Mouse (Mus musculus) neural tube, embryonic 15.5 days (tissue): ENCODE data around the gene March8. TPM values are rescaled to one million over a fixed set of nuclear protein-coding genes. Genes with fewer than 3 reads are reported as not detected.

Experiments
- ATAC-seq: fragments of 200-750 bp; cut with Nextera tagmentation; 2 replicates; pipeline ENCODE4 v1.8.0; 2017; ENCODE audit warnings: mild to moderate bottlenecking, moderate TSS enrichment, moderate library complexity; ENCODE audit not compliant: low FRiP score
- H3K27ac ChIP-seq: fragments of 300-500 bp; sonication (generic); replicated peaks from 2 replicates; pipeline ENCODE4 v1.5.1; 2015; ENCODE audit warnings: mild to moderate bottlenecking, inconsistent platforms
- H3K27me3 ChIP-seq: fragments of 300-500 bp; sonication (generic); replicated peaks from 2 replicates; pipeline ENCODE4 v1.6.1; 2015; ENCODE audit warnings: inconsistent platforms
- H3K36me3 ChIP-seq: fragments of 300-500 bp; sonication (generic); 2 replicates; pipeline ENCODE4 v1.6.1; 2015; ENCODE audit warnings: inconsistent platforms
- H3K4me1 ChIP-seq: fragments of 300-500 bp; sonication (generic); 2 replicates; pipeline ENCODE4 v1.6.1; 2015; ENCODE audit warnings: inconsistent platforms
- H3K4me2 ChIP-seq: fragments of 300-500 bp; sonication (generic); 2 replicates; pipeline ENCODE4 v1.6.1; 2015; ENCODE audit warnings: inconsistent platforms, mild to moderate bottlenecking, moderate library complexity
- H3K4me3 ChIP-seq: fragments of 300-500 bp; sonication (generic); replicated peaks from 2 replicates; pipeline ENCODE4 v1.5.1; 2015; ENCODE audit warnings: mild to moderate bottlenecking, inconsistent platforms
- H3K9ac ChIP-seq: fragments of 300-500 bp; sonication (generic); replicated peaks from 2 replicates; pipeline ENCODE4 v1.6.1; 2015; ENCODE audit warnings: mild to moderate bottlenecking, inconsistent platforms
- H3K9me3 ChIP-seq: fragments of 300-500 bp; sonication (generic); replicated peaks from 2 replicates; pipeline ENCODE4 v1.6.1; 2016; ENCODE audit warnings: inconsistent platforms
- WGBS: fragments of 180-500 bp; shearing (Covaris S2); methylation state at CpG from one replicate; pipeline ENCODE4 v1.1.7; 2015; ENCODE audit warnings: mixed read lengths; 5-methylcytosine and 5-hydroxymethylcytosine counted together
- polyA plus RNA-seq: library from polyadenylated mRNA; unstranded; fragments of >200 nt; fragmentation: Nextera tagmentation; extraction: Ambion mirVana; gene quantifications from 2 replicates; pipeline ENCODE4 v1.2.1, GENCODE M21; 2015

The March8 gene
- polyA plus RNA-seq, 1 experiment from 2014 or later, result 56.0 TPM

DNA sequence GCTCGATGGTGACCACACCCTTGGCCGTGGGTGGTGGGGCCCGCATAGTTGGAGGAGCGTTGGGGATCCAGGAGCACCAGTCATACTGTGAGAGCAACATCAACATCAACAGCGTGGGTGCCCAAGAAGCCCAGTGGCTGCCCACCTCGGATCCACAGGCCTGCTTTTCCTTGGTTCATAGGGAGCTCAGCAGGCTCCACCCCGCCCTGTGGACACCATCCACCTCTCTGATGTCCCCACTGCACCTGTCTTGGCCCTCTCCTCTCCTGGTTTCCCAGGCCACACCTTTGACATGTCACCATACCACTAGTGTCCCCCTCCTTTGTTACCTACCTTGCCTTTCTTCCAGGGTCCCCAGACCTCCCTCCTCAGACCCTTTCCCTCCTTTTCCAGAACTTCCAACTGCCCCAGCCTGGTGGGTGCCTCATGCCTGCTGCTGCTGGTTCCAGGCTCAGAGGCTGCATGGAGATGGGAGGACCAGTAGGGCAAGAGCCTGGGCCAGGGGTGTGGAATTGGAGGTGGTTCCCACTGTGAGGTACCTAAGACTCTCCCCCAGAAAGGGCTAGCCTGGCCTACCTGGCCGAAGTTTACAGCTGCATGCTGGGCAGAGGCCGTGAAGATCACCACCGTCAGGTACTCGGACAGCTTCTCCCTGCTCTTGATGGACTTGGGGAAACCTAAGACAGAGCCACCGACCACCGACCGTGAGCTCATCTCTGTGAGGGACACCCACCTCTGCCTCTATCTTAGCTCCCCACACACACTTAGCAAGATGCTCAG is 74.9 kb downstream of the March8 start:
- H3K27ac ChIP-seq, result no peak overlapping the region
- 96% methylated on average over 14 of the region's 14 CpGs for WGBS
- H3K4me2 ChIP-seq, result no peak overlapping the region
- no peak for ATAC-seq
- H3K4me1 ChIP-seq, result no peaks in the 10 kb centered on the region
- no peak overlapping the region for H3K4me3 ChIP-seq
- H3K27me3 ChIP-seq, result no peaks in the 10 kb centered on the region
- peaks cover 25% of the 10 kb centered on the region for H3K36me3 ChIP-seq
- no peaks in the 10 kb centered on the region for H3K9me3 ChIP-seq
- H3K9ac ChIP-seq, result no peak overlapping the region

DNA sequence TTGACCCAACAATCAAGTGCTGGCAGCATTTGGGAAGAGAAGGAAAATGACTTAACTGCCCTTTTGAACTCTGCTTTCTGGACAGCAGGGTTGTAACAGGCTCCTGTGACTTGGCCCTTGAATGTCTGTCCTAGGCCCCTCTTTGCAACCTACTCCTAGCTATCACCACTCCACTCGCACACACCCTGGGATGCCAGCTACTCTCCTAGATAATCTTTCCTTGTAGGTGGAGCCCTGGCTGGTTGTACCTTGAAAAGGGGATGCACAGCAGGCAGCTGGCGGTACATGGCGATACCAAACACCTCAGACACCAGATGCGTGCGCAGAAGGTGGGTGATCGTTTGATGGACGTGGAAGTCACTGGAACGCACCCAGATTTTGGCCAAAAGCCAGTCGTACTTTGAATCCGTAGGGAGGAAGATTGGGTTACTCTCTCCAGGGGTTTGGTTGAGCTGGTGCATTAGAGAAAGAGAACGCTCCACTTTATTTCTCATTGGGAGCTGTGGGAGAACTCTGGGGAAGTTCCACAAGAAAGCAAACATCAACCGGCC is 77.4 kb downstream of the March8 start:
- WGBS, result 87% methylated on average over 12 of the region's 12 CpGs
- no peak for ATAC-seq
- Histone ChIP-seq H3K27me3 (no peaks in the 10 kb centered on the region), H3K36me3 (peaks cover 16% of the 10 kb centered on the region), H3K9me3 (no peaks in the 10 kb centered on the region), H3K4me2 (no peak overlapping the region), H3K4me3 (no peak overlapping the region), H3K4me1 (no peaks in the 10 kb centered on the region), H3K9ac (no peak overlapping the region), H3K27ac (no peak overlapping the region)

DNA sequence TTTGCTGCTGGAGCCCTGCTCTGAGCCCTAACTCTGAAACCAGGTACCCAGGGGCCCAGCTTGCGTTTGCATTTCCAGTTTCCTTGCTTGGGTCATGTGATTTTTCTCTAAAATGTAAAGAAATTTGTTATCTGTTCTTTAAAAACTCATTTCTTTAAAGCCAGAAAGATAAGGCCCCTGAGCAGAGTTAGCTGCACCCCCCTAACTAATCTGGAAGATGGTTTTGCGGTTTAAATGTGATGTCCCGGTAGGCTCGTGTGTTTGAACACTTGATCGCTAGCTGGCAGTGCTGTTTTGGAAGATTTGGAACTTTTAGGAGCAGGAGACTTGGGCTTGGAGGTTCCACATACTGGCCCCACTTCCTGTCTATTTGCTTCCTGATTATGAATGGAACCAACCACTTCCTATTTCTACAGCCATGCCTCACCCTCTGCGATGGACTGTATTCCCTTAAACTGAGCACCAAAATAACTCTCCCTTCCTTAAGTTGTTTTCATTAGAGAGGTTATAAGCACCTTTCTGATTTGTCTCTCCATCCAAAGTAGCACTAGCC is 78.3 kb downstream of the March8 start:
- Histone ChIP-seq H3K27ac (no peak overlapping the region), H3K4me1 (no peaks in the 10 kb centered on the region), H3K9me3 (no peaks in the 10 kb centered on the region), H3K4me3 (no peak overlapping the region), H3K36me3 (peaks cover 9% of the 10 kb centered on the region; the same call in 1 of the 2 replicates), H3K27me3 (no peaks in the 10 kb centered on the region), H3K4me2 (no peak overlapping the region), H3K9ac (no peak overlapping the region)
- no peak for ATAC-seq
- WGBS, result 84% methylated on average over 6 of the region's 6 CpGs

DNA sequence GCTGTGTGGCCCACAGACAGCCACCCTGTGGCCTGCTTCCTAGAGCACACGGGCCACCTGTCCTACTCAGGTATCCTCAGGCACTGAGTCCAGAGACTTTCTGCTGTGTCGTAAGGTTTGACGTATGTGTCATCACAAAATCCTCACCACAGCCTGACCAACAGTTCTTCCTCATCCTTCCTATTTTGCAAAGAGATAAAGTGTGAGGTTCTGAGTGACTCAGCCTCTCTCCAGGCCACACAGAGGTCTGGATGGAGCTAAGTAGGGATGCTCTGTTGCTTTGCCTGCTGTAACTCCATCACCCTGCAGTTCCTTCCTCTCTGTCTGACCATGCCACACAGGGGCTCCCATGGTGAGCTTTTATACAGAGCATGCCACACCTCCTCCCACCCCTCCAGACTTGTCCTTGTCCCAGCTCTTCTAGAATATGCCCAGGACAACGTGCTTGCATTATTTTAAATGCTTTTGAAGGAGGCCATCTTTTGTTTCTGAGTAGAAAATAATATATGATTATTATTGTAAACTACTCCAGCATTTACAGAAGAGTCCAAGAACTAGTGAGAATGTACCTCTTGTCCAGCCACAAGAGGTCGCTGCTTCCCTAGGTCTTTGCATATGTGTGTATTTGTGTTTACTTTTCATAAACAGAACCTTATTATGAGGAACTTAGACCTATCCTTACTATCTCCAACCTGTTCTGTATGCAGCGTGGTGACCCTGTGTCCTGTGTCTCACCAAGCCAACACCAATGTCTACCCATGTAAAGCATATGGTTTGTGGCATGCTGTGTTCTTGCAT is 79.9 kb downstream of the March8 start:
- H3K27ac ChIP-seq, result no peak overlapping the region

DNA sequence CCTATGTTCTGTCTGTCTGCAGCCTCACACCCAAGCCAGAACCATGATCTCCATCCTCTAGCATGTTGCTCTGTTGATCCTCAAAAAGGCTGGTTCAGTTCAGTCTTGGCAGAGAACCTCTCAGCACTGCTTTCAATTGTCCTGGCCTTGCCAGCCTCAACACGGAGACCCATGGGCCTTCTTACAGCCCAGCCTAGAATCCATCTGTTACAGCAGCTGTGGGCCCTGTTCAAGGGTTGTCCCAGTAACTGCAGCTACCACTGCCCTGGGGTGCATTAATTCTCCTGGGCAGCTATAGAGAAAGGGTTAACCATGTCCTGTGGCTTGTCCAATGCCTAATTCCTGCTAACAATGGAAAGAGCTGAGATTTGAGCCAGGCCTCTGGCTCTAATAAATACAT is 80.7 kb downstream of the March8 start:
- H3K27me3 ChIP-seq, result no peaks in the 10 kb centered on the region
- ATAC-seq, result no peak
- H3K36me3 ChIP-seq, result no peaks in the 10 kb centered on the region
- H3K9me3 ChIP-seq, result no peaks in the 10 kb centered on the region
- H3K4me1 ChIP-seq, result no peaks in the 10 kb centered on the region
- no peak overlapping the region for H3K4me3 ChIP-seq
- 63% methylated on average over 1 of the region's 1 CpGs for WGBS
- H3K9ac ChIP-seq, result no peak overlapping the region
- H3K4me2 ChIP-seq, result no peak overlapping the region
- H3K27ac ChIP-seq, result no peak overlapping the region

More for the DNA sequence above, 79.9 kb downstream of the March8 start:
- Histone ChIP-seq H3K4me1 (no peaks in the 10 kb centered on the region), H3K9ac (no peak overlapping the region), H3K9me3 (no peaks in the 10 kb centered on the region), H3K4me3 (no peak overlapping the region), H3K36me3 (0 out of 2 replicates have a peak, but pooled peaks cover 2% of the 10 kb centered on the region), H3K27me3 (no peaks in the 10 kb centered on the region), H3K4me2 (no peak overlapping the region)
- 65% methylated on average over 6 of the region's 6 CpGs for WGBS
- no peak for ATAC-seq

DNA sequence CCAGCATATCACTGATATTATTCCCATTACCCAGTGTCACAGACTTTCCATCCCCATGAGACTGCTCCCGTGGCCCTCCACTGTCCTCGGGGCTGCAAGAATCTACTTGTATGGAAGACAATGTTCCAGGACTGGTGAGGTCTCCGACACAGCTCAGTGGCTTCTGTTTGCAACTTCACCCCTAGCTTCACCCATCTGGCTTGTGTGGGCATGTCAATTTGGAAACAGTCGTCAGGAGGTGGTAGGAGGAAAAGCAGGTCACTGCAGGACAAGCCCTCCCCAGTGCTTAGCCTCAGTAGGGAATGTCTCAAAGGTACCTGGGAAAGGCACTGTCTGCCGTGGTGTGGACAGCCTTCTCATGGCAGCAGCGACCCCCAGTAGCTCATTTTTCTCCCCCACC is 81.9 kb downstream of the March8 start:
- H3K4me1 ChIP-seq, result no peaks in the 10 kb centered on the region
- H3K4me3 ChIP-seq, result no peak overlapping the region
- no peak overlapping the region for H3K9ac ChIP-seq
- no peak overlapping the region for H3K4me2 ChIP-seq
- no peaks in the 10 kb centered on the region for H3K9me3 ChIP-seq
- H3K36me3 ChIP-seq, result no peaks in the 10 kb centered on the region
- ATAC-seq, result no peak
- H3K27me3 ChIP-seq, result no peaks in the 10 kb centered on the region
- no peak overlapping the region for H3K27ac ChIP-seq
- 76% methylated on average over 6 of the region's 6 CpGs for WGBS

DNA sequence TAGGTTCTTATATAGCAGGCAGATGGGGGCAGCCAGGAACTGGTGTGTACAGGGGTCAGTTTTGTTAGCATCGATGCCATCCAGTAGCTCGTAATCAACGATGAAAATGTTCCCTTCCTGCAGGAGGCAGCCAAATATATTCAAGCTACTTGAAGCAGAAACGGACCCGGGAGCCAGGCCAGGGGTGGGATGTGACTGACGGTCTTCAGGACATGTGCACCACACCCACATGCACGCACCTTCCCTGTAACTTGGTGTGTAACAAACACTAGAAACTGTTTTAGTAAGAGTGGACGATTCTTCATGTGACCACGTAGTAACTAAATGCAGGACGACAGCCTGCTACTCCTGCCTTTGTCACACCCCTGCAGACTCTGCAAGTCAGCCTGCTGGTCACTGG is 82.4 kb downstream of the March8 start:
- Histone ChIP-seq H3K9me3 (no peaks in the 10 kb centered on the region), H3K4me1 (no peaks in the 10 kb centered on the region), H3K27ac (no peak overlapping the region), H3K27me3 (no peaks in the 10 kb centered on the region), H3K9ac (no peak overlapping the region), H3K4me2 (no peak overlapping the region), H3K4me3 (no peak overlapping the region), H3K36me3 (no peaks in the 10 kb centered on the region)
- no peak for ATAC-seq
- WGBS, result 85% methylated on average over 10 of the region's 10 CpGs

DNA sequence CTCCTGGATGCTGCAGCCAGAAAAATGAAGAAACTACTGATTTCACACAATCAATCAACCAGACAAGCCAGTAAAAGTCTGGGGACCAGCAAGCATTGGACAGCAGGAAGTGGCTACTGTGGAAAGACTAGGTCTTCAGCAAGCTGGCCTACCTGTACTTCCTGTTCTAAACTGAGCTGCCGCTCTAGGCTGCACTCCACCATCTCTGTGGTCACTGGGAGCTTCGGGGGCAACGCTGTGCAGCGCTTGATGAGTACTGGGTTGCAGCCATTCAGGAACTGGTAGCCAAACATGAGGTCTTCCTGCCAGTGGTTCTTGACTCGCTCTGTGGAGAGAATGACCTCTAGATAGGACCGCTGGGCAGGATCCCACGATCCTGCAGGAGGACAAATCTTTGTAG is 85.2 kb downstream of the March8 start:
- Histone ChIP-seq H3K36me3 (no peaks in the 10 kb centered on the region), H3K9me3 (no peaks in the 10 kb centered on the region), H3K4me2 (no peak overlapping the region), H3K27me3 (no peaks in the 10 kb centered on the region), H3K9ac (no peak overlapping the region), H3K4me1 (no peaks in the 10 kb centered on the region), H3K27ac (no peak overlapping the region), H3K4me3 (no peak overlapping the region)
- WGBS, result 94% methylated on average over 7 of the region's 7 CpGs
- no peak for ATAC-seq

DNA sequence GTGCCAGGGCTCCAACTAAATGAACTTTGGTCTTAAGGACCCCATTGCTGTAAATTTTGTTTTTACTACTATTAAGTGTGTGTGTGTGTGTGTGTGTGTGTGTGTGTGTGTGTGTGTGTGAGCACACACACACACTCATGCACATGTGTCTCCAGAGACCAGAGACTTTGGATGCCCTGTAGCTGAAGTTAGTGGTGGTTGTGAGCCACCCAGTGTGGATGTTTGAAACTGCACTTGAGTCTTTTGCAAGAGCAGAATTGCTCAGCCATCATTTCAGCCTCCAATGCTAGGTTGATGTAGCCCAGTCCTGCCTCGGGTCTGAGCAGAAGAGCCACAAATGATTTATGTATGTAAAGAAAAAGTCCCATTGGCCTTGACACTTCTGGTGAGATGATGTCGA is 85.8 kb downstream of the March8 start:
- Histone ChIP-seq H3K27me3 (no peaks in the 10 kb centered on the region), H3K9ac (no peak overlapping the region), H3K4me2 (no peak overlapping the region), H3K36me3 (no peaks in the 10 kb centered on the region), H3K27ac (no peak overlapping the region), H3K4me3 (no peak overlapping the region), H3K4me1 (no peaks in the 10 kb centered on the region), H3K9me3 (no peaks in the 10 kb centered on the region)
- ATAC-seq, result no peak
- WGBS, result 48% methylated on average over 2 of the region's 2 CpGs

DNA sequence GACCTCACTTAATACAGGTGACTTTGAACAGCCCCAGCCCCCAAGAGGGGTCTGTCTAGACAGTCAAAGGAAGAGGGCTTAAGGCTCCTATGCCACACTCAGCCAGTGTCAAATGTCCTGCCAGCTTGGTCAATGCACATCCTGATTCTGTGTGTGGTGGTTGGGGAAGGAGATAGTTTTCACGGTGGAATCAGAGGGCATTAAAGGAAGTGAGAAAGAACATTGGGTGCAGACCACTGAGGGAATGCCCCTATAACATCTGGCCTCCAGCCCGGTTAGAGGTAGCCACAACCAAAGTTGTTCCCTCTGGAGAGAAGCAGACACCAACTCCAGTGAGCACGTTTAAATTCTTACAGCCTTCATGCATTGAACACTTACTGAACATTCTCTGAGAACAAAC is 89.7 kb downstream of the March8 start:
- no peaks in the 10 kb centered on the region for H3K4me1 ChIP-seq
- H3K36me3 ChIP-seq, result no peaks in the 10 kb centered on the region
- no peak for ATAC-seq
- H3K4me2 ChIP-seq, result no peak overlapping the region
- H3K9me3 ChIP-seq, result 0 out of 2 replicates have a peak, but pooled peaks cover 4% of the 10 kb centered on the region
- no peak overlapping the region for H3K9ac ChIP-seq
- WGBS, result 87% methylated on average over 3 of the region's 3 CpGs
- H3K27me3 ChIP-seq, result no peaks in the 10 kb centered on the region
- no peak overlapping the region for H3K27ac ChIP-seq
- no peak overlapping the region for H3K4me3 ChIP-seq

DNA sequence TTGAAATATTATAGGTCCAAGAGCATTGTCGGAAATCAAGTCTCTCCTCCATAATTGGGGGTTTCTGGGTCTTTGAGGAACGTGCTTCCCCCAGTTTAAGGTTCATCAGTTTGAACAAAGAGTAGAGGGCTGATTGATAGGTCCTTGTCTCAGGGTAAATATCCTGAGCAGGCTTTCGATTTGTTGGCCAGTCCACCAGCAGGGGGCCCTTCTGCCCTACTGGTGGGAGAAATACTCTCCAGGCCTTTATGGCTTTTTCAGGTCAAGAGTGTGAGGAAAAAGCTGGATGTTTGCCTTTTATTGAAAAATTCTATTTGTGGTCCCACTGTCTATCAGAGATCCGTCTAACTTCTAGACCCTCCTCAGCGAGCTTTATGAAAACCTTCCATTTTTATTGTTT is 90.5 kb downstream of the March8 start:
- H3K9ac ChIP-seq, result no peak overlapping the region
- H3K4me1 ChIP-seq, result no peaks in the 10 kb centered on the region
- H3K27ac ChIP-seq, result no peak overlapping the region
- no peak overlapping the region for H3K4me2 ChIP-seq
- H3K4me3 ChIP-seq, result no peak overlapping the region
- no peaks in the 10 kb centered on the region for H3K36me3 ChIP-seq
- 69% methylated on average over 5 of the region's 5 CpGs for WGBS
- H3K9me3 ChIP-seq, result 0 out of 2 replicates have a peak, but pooled peaks cover 4% of the 10 kb centered on the region
- no peak for ATAC-seq
- no peaks in the 10 kb centered on the region for H3K27me3 ChIP-seq
